8 mouse cellular contexts compared by ENCODE assay signal in genomic region chr17:24151890-24152563, GRCm38 (mm10). TPM values are rescaled to one million over a fixed set of nuclear protein-coding genes. Genes with fewer than 3 reads are reported as not detected.
A peak's percentile ranks its signal among the peaks of the same experiment; 100 is the strongest.
DNase-seq lines count a peak whose midpoint lies in the region; ATAC-seq and TF ChIP-seq lines count a peak whose summit lies in the region.

No protein-coding gene starts in this region.

- H3K4me1 ChIP-seq in embryonic facial prominence, embryonic 12.5 days = peaks cover 11% of the 10 kb centered on the region; the same call in 1 of the 2 replicates
- H3K4me1 ChIP-seq in liver, adult 2 months (ENCODE audit: control insufficient read depth, insufficient read depth, low read length) = 0 out of 2 replicates have a peak, but pooled peaks cover 5% of the 10 kb centered on the region

- WGBS in embryonic facial prominence, embryonic 12.5 days = under 1% methylated on average over 26 of the region's 26 CpGs
- WGBS in liver, adult 2 months = 3% methylated on average over 26 of the region's 26 CpGs

- DNase-seq in 3T3-L1 (ENCODE audit: low read depth, low spot score) = peak; percentile 94
- DNase-seq in adrenal gland, postnatal 25 days = peak; percentile 82
- peak; percentile 62 for DNase-seq in heart, adult 8-10 months (ENCODE audit: low spot score)
- peak; percentile 82 to 90 for DNase-seq in kidney, adult 8-10 months
- peak; percentile 69 for DNase-seq in liver, adult 2 months (ENCODE audit: extremely low read depth, low read depth, low spot score)
- DNase-seq in naive thymus-derived CD4-positive, alpha-beta T cell, adult 2 months (ENCODE audit: low read depth) = peak; percentile 89
- peak; percentile 88 for DNase-seq in splenic B cell, adult 2 months (ENCODE audit: low read depth, low spot score)

- H3K4me2 ChIP-seq in embryonic facial prominence, embryonic 12.5 days (replicated peaks) = peak overlapping the region; percentile 77

- peak overlapping the region; percentile 42 for H3K9ac ChIP-seq in embryonic facial prominence, embryonic 12.5 days
- H3K9ac ChIP-seq in liver, adult 2 months (ENCODE audit: low read depth, low read length) = peak overlapping the region; percentile 58

- no peak for TF ChIP-seq POLR2A in liver, adult 2 months (IDR thresholded peaks at IDR 0.05; ENCODE audit: extremely low read depth, insufficient read depth, low read length)

- peak; percentile 92 for TF ChIP-seq CTCF in liver, adult 2 months (IDR thresholded peaks at IDR 0.05; ENCODE audit: low read depth, low read length)

- H3K4me3 ChIP-seq in embryonic facial prominence, embryonic 12.5 days = peak overlapping the region; percentile 34
- H3K4me3 ChIP-seq in liver, adult 2 months (ENCODE audit: insufficient read depth, low read depth, low read length) = peak overlapping the region; percentile 19; the same call in 1 of the 2 replicates

- peaks cover 12% of the 10 kb centered on the region for H3K36me3 ChIP-seq in embryonic facial prominence, embryonic 12.5 days
- H3K36me3 ChIP-seq in liver, adult 2 months (ENCODE audit: control insufficient read depth, insufficient read depth, low read length) = peaks cover 6% of the 10 kb centered on the region; the same call in 1 of the 2 replicates
- H3K36me3 ChIP-seq in splenic B cell, adult 2 months (ENCODE audit: control insufficient read depth, insufficient read depth, low read length, poor library complexity, severe bottlenecking) = 0 out of 2 replicates have a peak, but pooled peaks cover 2% of the 10 kb centered on the region

- H3K27me3 ChIP-seq in embryonic facial prominence, embryonic 12.5 days = no peaks in the 10 kb centered on the region
- H3K27me3 ChIP-seq in liver, adult 2 months (ENCODE audit: control insufficient read depth, insufficient read depth, low read length) = no peaks in the 10 kb centered on the region
- H3K27me3 ChIP-seq in splenic B cell, adult 2 months (ENCODE audit: control insufficient read depth, insufficient read depth, low read length, poor library complexity, severe bottlenecking) = no peaks in the 10 kb centered on the region

- no peak overlapping the region for H3K27ac ChIP-seq in embryonic facial prominence, embryonic 12.5 days
- no peak overlapping the region for H3K27ac ChIP-seq in liver, adult 2 months (replicated peaks; ENCODE audit: insufficient read depth, low read depth, low read length)

- no peaks in the 10 kb centered on the region for H3K9me3 ChIP-seq in embryonic facial prominence, embryonic 12.5 days

- no peaks in the 10 kb centered on the region for H3K79me2 ChIP-seq in liver, adult 2 months (ENCODE audit: control insufficient read depth, insufficient read depth, low read length)

- ATAC-seq in embryonic facial prominence, embryonic 12.5 days (ENCODE audit: insufficient number of reproducible peaks, insufficient read depth, low FRiP score, low TSS enrichment) = peak; percentile 73

RNA-seq across cellular contexts. Expression of gene Pdpk1, which starts 1.3 kb away (rescaled TPM):
- 52.0 and 57.2 TPM in 2 replicates for total RNA-seq in adrenal gland, postnatal 25 days (2021)
- 37.6 and 38.6 TPM in 2 replicates for polyA plus RNA-seq in embryonic facial prominence, embryonic 12.5 days (2016; fragmentation: Nextera tagmentation; extraction: Ambion mirVana)
- 10 to 100 TPM; 38.3 to 46.0 (median 45.0) TPM for total RNA-seq in heart, adult 8-10 months (2022)
- 19.7 and 23.6 TPM in 2 replicates for total RNA-seq in liver, adult 2 months (2014; rRNA removed)
- 8.6 and 10.2 TPM in 2 replicates for polyA plus RNA-seq in liver, adult 2 months (2012; rRNA removed)

RNA-seq across cellular contexts. Expression of gene Amdhd2, which starts 11.5 kb away (rescaled TPM):
- 38.1 and 45.6 TPM in 2 replicates for total RNA-seq in adrenal gland, postnatal 25 days (2021)
- polyA plus RNA-seq in embryonic facial prominence, embryonic 12.5 days (2016; fragmentation: Nextera tagmentation; extraction: Ambion mirVana) = 40.9 and 42.7 TPM in 2 replicates
- total RNA-seq in heart, adult 8-10 months (2022) = 10 to 100 TPM in 3 of 4 experiments, 1 to 10 TPM in 1; 9.4 to 12.4 (median 10.8) TPM
- total RNA-seq in liver, adult 2 months (2014; rRNA removed) = 19.3 and 23.8 TPM in 2 replicates
- polyA plus RNA-seq in liver, adult 2 months (2012; rRNA removed) = 26.7 and 35.4 TPM in 2 replicates

RNA-seq across cellular contexts. Expression of gene Atp6v0c, which starts 17.5 kb away (rescaled TPM):
- 412 and 427 TPM in 2 replicates for total RNA-seq in adrenal gland, postnatal 25 days (2021)
- 445 and 455 TPM in 2 replicates for polyA plus RNA-seq in embryonic facial prominence, embryonic 12.5 days (2016; fragmentation: Nextera tagmentation; extraction: Ambion mirVana)
- total RNA-seq in heart, adult 8-10 months (2022) = 100 to 1,000 TPM; 224 to 240 (median 231) TPM
- 40.0 and 68.4 TPM in 2 replicates for total RNA-seq in liver, adult 2 months (2014; rRNA removed)
- 625 and 644 TPM in 2 replicates for polyA plus RNA-seq in liver, adult 2 months (2012; rRNA removed)

RNA-seq across cellular contexts. Expression of gene Tbc1d24, which starts 53.3 kb away (rescaled TPM):
- total RNA-seq in adrenal gland, postnatal 25 days (2021) = 13.8 and 22.4 TPM in 2 replicates
- polyA plus RNA-seq in embryonic facial prominence, embryonic 12.5 days (2016; fragmentation: Nextera tagmentation; extraction: Ambion mirVana) = 8.7 and 8.9 TPM in 2 replicates
- 10 to 100 TPM; 11.5 to 14.5 (median 12.6) TPM for total RNA-seq in heart, adult 8-10 months (2022)
- 13.3 and 22.2 TPM in 2 replicates for total RNA-seq in liver, adult 2 months (2014; rRNA removed)
- 23.6 and 31.5 TPM in 2 replicates for polyA plus RNA-seq in liver, adult 2 months (2012; rRNA removed)

RNA-seq across cellular contexts. Expression of gene Ntn3, which starts 57.3 kb away (rescaled TPM):
- 2.0 and 2.5 TPM in 2 replicates for total RNA-seq in adrenal gland, postnatal 25 days (2021)
- polyA plus RNA-seq in embryonic facial prominence, embryonic 12.5 days (2016; fragmentation: Nextera tagmentation; extraction: Ambion mirVana) = 20.2 and 20.3 TPM in 2 replicates
- total RNA-seq in heart, adult 8-10 months (2022) = 1 to 10 TPM in 2 of 4 experiments, under 1 TPM in 2; 0.66 to 1.5 (median 0.89) TPM
- 2.3 and 2.8 TPM in 2 replicates for total RNA-seq in liver, adult 2 months (2014; rRNA removed)
- polyA plus RNA-seq in liver, adult 2 months (2012; rRNA removed) = 7.4 and 7.8 TPM in 2 replicates
